Comparison of ENCODE assay signal across 19 mouse cellular contexts in genomic region chr11:107574811-107575705, GRCm38 (mm10). TPM values are rescaled to one million over a fixed set of nuclear protein-coding genes. Genes with fewer than 3 reads are reported as not detected.
DNase-seq lines count a peak whose midpoint lies in the region; ATAC-seq and TF ChIP-seq lines count a peak whose summit lies in the region.
"Had no signal": no experiment of that assay in that cellular context is flagged by ENCODE, and none has a peak within 500 bp of the region (broad histone marks: within the 10 kb centered on the region; RNA-seq: fewer than 3 reads in every experiment).

No protein-coding gene starts in this region.

- H3K4me3 ChIP-seq in heart, embryonic 15.5 days: no peak overlapping the region
- H3K4me3 ChIP-seq in C2C12 (ENCODE audit: insufficient read depth, poor library complexity, severe bottlenecking): no peak overlapping the region
- no peak overlapping the region for H3K4me3 ChIP-seq in neural tube, embryonic 15.5 days (replicated peaks)
- H3K4me3 ChIP-seq: erythroblast, embryonic 14.5 days; forebrain, embryonic 15.5 days; hindbrain, embryonic 13.5 days; layer of hippocampus, adult 2 months; left cerebral cortex, adult 2 months; stomach, embryonic 15.5 days had no signal

- H3K4me1 ChIP-seq in heart, embryonic 15.5 days (replicated peaks): peaks cover 41% of the 10 kb centered on the region
- H3K4me1 ChIP-seq in neural tube, embryonic 15.5 days: peaks cover 11% of the 10 kb centered on the region; the same call in 1 of the 2 replicates
- H3K4me1 ChIP-seq: forebrain, embryonic 15.5 days had no signal

- no peak for TF ChIP-seq CTCF in C2C12 (IDR thresholded peaks at IDR 0.05; ENCODE audit: control insufficient read depth, insufficient read depth, insufficient read length)

- no peak overlapping the region for H3K9ac ChIP-seq in heart, embryonic 15.5 days
- H3K9ac ChIP-seq in neural tube, embryonic 15.5 days (replicated peaks): no peak overlapping the region
- H3K9ac ChIP-seq: forebrain, embryonic 15.5 days; hindbrain, embryonic 13.5 days; stomach, embryonic 15.5 days had no signal

- no peak for ATAC-seq in heart, embryonic 15.5 days (replicated peaks; ENCODE audit: insufficient number of reproducible peaks, insufficient read depth, low FRiP score, low read depth)
- no peak for ATAC-seq in neural tube, embryonic 15.5 days (ENCODE audit: low FRiP score)
- ATAC-seq: forebrain, embryonic 15.5 days had no signal

- no peaks in the 10 kb centered on the region for H3K9me3 ChIP-seq in heart, embryonic 15.5 days (replicated peaks)
- no peaks in the 10 kb centered on the region for H3K9me3 ChIP-seq in neural tube, embryonic 15.5 days (replicated peaks)
- H3K9me3 ChIP-seq: forebrain, embryonic 15.5 days; hindbrain, embryonic 13.5 days; stomach, embryonic 15.5 days had no signal

- 87% methylated on average over 20 of the region's 20 CpGs for WGBS in heart, embryonic 15.5 days
- WGBS in neural tube, embryonic 15.5 days: 95% methylated on average over 20 of the region's 20 CpGs

- DNase-seq in heart, postnatal 4 days: no peak
- peak; percentile 48 for DNase-seq in adrenal gland, postnatal 14 days
- DNase-seq in thymus, postnatal 10 days (ENCODE audit: low spot score in 2 of 2): peak; percentile 34 to 42
- DNase-seq in left cerebral cortex, postnatal 25 days (ENCODE audit: low spot score in 2 of 2): no peak
- DNase-seq: cerebellum, adult 9-10 months; kidney, adult 9 months; lung, postnatal 36 days; right cerebral cortex, adult 18-20 months; spleen, adult 18-20 months had no signal

- no peaks in the 10 kb centered on the region for H3K27me3 ChIP-seq in heart, embryonic 15.5 days
- no peaks in the 10 kb centered on the region for H3K27me3 ChIP-seq in C2C12 (ENCODE audit: control insufficient read depth, insufficient read depth, insufficient read length)
- no peaks in the 10 kb centered on the region for H3K27me3 ChIP-seq in neural tube, embryonic 15.5 days (replicated peaks)
- H3K27me3 ChIP-seq: forebrain, embryonic 15.5 days; hindbrain, embryonic 13.5 days; stomach, embryonic 15.5 days had no signal

- peaks cover 26% of the 10 kb centered on the region for H3K36me3 ChIP-seq in heart, embryonic 15.5 days
- peaks cover 38% of the 10 kb centered on the region for H3K36me3 ChIP-seq in C2C12 (ENCODE audit: control insufficient read depth, insufficient read depth)
- peaks cover 26% of the 10 kb centered on the region for H3K36me3 ChIP-seq in neural tube, embryonic 15.5 days

- H3K4me2 ChIP-seq in heart, embryonic 15.5 days: no peak overlapping the region
- H3K4me2 ChIP-seq in neural tube, embryonic 15.5 days: no peak overlapping the region
- H3K4me2 ChIP-seq: forebrain, embryonic 15.5 days; hindbrain, embryonic 13.5 days; midbrain, embryonic 11.5 days; stomach, embryonic 15.5 days had no signal

- H3K79me2 ChIP-seq in C2C12 (ENCODE audit: control insufficient read depth, insufficient read depth): no peaks in the 10 kb centered on the region

- H3K27ac ChIP-seq in heart, embryonic 15.5 days: 0 out of 2 replicates have a peak overlapping the region, but pooled peaks have one; percentile 73
- no peak overlapping the region for H3K27ac ChIP-seq in neural tube, embryonic 15.5 days (replicated peaks)
- H3K27ac ChIP-seq: forebrain, embryonic 15.5 days; hindbrain, embryonic 13.5 days; layer of hippocampus, adult 2 months; left cerebral cortex, adult 2 months; stomach, embryonic 15.5 days had no signal

- no peak overlapping the region for H3ac ChIP-seq in C2C12 (ENCODE audit: control insufficient read depth, insufficient read length, low read depth)

- H3K79me3 ChIP-seq in C2C12 (ENCODE audit: low read depth): no peaks in the 10 kb centered on the region

- intact Hi-C loops in left cerebral cortex, postnatal 25 days (cut with DNase I): no loop called here

TF ChIP-seq in C2C12, 6 proteins besides CTCF, POLR2A, EP300 and RAD21:
- no peak for TF ChIP-seq MYOD1 (IDR thresholded peaks at IDR 0.05; ENCODE audit: control insufficient read depth, insufficient read length, low read depth)
- no peak for TF ChIP-seq USF1 (IDR thresholded peaks at IDR 0.05; ENCODE audit: low read depth)
- TF ChIP-seq MYOG (IDR thresholded peaks at IDR 0.05; ENCODE audit: control insufficient read depth, extremely low read depth, insufficient read length): no peak
- peak; percentile 77 for TF ChIP-seq CEBPB (IDR thresholded peaks at IDR 0.05; ENCODE audit: low read depth)

RNA-seq across cellular contexts. Expression of gene Helz, which starts 27.3 kb away (rescaled TPM):
- 11.7 and 16.2 TPM in 2 replicates for polyA plus RNA-seq in heart, embryonic 15.5 days (2015; fragmentation: Nextera tagmentation; extraction: Ambion mirVana)
- 10 to 100 TPM; 26.0 to 27.4 TPM for total RNA-seq in heart, postnatal 4 days (2021)
- polyA plus RNA-seq in C2C12 (2012; fragmentation: generic; extraction: Trizol): 6.8 TPM
- 30.1 and 30.3 TPM in 2 replicates for total RNA-seq in adrenal gland, postnatal 14 days (2021)
- 10 to 100 TPM; 46.0 to 47.7 TPM for total RNA-seq in left cerebral cortex, postnatal 25 days (2021)
- 13.5 and 16.4 TPM in 2 replicates for polyA plus RNA-seq in neural tube, embryonic 15.5 days (2015; fragmentation: Nextera tagmentation; extraction: Ambion mirVana)

Comparison
In these comparisons a context has a peak if more than half of its experiments do, and no peak if none do; other contexts are left out.
1. DNase-seq: peak in adrenal gland, postnatal 14 days (single experiment) and thymus, postnatal 10 days (2 of 2); none in heart, postnatal 4 days (single experiment) and left cerebral cortex, postnatal 25 days (0 of 2).